Mouse (Mus musculus): ENCODE measurements at regions not wholly inside any gene's neighbourhood (a gene's known extent, or its start where the extent isn't known, plus 50 kb on each side); places are given as distances from the start of the nearest gene placed in this dataset.
A peak's percentile ranks its signal among the peaks of the same experiment; 100 is the strongest.

GRCm38 (mm10) chr7:95082248-95082647 is 1088.8 kb upstream of the Tenm4 start:
- ATAC-seq (replicated peaks; ENCODE audit: poor library complexity) = no peak

DNA sequence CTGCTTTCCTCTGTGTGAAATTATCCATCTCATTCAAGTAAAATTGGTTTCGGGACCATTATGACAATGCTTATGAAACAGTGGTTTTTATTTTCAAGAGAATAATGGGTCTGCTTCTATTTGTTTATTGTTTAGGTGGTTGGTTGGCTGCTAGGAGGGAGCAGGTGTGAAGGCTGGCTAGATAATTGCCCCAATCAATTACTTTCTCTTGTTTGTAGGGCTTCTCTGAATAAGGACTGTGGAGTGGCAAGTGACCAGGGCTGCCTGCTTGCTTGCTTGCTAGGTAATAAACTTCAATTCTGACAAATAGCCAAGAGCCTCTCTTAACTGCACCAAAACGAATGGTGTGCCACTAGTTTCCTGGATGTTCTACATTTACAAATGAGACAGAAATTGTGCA is 1086.7 kb upstream of the Tenm4 start:
- ATAC-seq (replicated peaks; ENCODE audit: poor library complexity) = no peak

GRCm38 (mm10) chr7:95091360-95091759 is 1079.7 kb upstream of the Tenm4 start:
- ATAC-seq (replicated peaks; ENCODE audit: poor library complexity) = peak; percentile 42; the same call in 1 of the 2 replicates

DNA sequence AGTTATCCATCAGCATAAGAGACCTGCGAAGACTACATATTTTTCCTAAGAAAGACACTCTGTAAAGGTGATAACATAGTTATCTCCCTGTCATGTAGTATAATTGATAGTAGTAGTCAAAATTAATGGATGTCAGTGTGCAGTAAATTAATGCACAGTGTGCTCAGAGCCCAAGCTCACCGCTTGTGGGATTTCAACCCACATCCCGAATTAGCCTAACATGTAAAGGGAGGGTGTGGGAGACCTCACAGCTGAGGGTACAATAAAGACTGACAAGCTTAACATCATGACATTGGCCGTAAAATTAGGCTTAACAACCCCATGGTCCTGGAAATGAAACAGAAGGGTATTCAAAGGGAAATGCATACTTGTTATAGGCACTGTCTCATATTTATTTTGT is 1042.0 kb upstream of the Tenm4 start:
- no peak for ATAC-seq (replicated peaks; ENCODE audit: poor library complexity)

DNA sequence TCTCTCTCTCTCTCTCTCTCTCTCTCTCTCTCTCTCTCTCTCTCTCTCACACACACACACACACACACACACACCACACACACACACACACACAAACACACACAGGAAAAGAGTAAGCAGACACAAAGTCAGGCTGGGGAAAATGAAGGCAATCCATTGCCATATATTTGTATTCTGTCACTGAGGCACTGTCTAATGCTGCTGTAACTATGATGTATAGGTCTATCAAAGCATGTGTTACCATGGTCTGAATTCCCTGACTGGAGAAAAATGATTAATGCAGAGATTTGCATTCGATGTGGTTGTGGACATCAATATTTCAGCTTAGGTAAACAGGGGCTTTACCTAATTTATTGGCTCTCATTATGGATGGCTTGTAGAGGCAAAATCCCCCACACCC is 1038.0 kb upstream of the Tenm4 start:
- ATAC-seq (replicated peaks; ENCODE audit: poor library complexity) = no peak

- ATAC-seq (replicated peaks; ENCODE audit: poor library complexity) = no peak
Measured at GRCm38 (mm10) chr7:95134062-95134625, 1036.9 kb upstream of the Tenm4 start.

GRCm38 (mm10) chr7:95141778-95142177 is 1029.3 kb upstream of the Tenm4 start:
- no peak for ATAC-seq (replicated peaks; ENCODE audit: poor library complexity)

- ATAC-seq (replicated peaks; ENCODE audit: poor library complexity) = no peak
Measured at GRCm38 (mm10) chr7:95143037-95143436, 1028.0 kb upstream of the Tenm4 start.
